Mouse (Mus musculus) limb, embryonic 14.5 days (tissue): ENCODE measurements around the gene Krt26. TPM values are rescaled to one million over a fixed set of nuclear protein-coding genes. Genes with fewer than 3 reads are reported as not detected.

Experiments used
- ATAC-seq: fragments of 200-750 bp; cut with Nextera tagmentation; 2 replicates; pipeline ENCODE4 v1.8.0; 2017; ENCODE audit warnings: low read depth, moderate number of reproducible peaks, moderate TSS enrichment; ENCODE audit not compliant: low FRiP score
- DNase-seq: peaks from one replicate; pipeline ENCODE4 v3.0.0-alpha.2; 2015; ENCODE audit warnings: low spot score
- H3K27ac ChIP-seq: fragments of 300-500 bp; sonication (generic); replicated peaks from 2 replicates; pipeline ENCODE4 v1.5.1; 2014; ENCODE audit warnings: low read depth, mild to moderate bottlenecking, low read length, moderate library complexity, mixed read lengths
- H3K27me3 ChIP-seq: fragments of 300-500 bp; sonication (generic); 2 replicates; pipeline ENCODE4 v1.6.1; 2014; ENCODE audit warnings: low read length, mixed read lengths; ENCODE audit not compliant: control insufficient read depth, insufficient read depth
- H3K36me3 ChIP-seq: fragments of 300-500 bp; sonication (generic); 2 replicates; pipeline ENCODE4 v1.6.1; 2014; ENCODE audit warnings: mild to moderate bottlenecking, low read length, moderate library complexity, mixed read lengths; ENCODE audit not compliant: control insufficient read depth, insufficient read depth
- H3K4me1 ChIP-seq: fragments of 300-500 bp; sonication (generic); 2 replicates; pipeline ENCODE4 v1.6.1; 2014; ENCODE audit warnings: antibody characterized with exemption, low read length, mixed read lengths; ENCODE audit not compliant: control insufficient read depth, insufficient read depth
- H3K4me2 ChIP-seq: fragments of 300-500 bp; sonication (generic); replicated peaks from 2 replicates; pipeline ENCODE4 v1.6.1; 2014; ENCODE audit warnings: low read depth, mild to moderate bottlenecking, low read length, moderate library complexity; ENCODE audit not compliant: severe bottlenecking
- H3K4me3 ChIP-seq: fragments of 300-500 bp; sonication (generic); replicated peaks from 2 replicates; pipeline ENCODE4 v1.5.1; 2014; ENCODE audit warnings: low read length
- H3K9ac ChIP-seq: fragments of 300-500 bp; sonication (generic); 2 replicates; pipeline ENCODE4 v1.6.1; 2014; ENCODE audit warnings: mild to moderate bottlenecking, low read depth, low read length, moderate library complexity; ENCODE audit not compliant: severe bottlenecking
- H3K9me3 ChIP-seq: fragments of 300-500 bp; sonication (generic); 2 replicates; pipeline ENCODE4 v1.6.1; 2016; ENCODE audit warnings: low read length; ENCODE audit not compliant: control insufficient read depth
- POLR2A ChIP-seq: fragments of 200-500 bp; IDR thresholded peaks from 2 replicates; pipeline ENCODE4 v1.8.0; 2012; ENCODE audit warnings: inconsistent platforms, mild to moderate bottlenecking, moderate library complexity, borderline replicate concordance; ENCODE audit not compliant: insufficient read depth, insufficient read length; ENCODE audit errors: extremely low read depth
- WGBS: fragments of 180-500 bp; shearing (Covaris S2); extraction: QIAGEN DNeasy Blood & Tissue Kit; methylation state at CpG from one replicate; pipeline ENCODE4 v1.1.7; 2014; 5-methylcytosine and 5-hydroxymethylcytosine counted together
- polyA plus RNA-seq, 2 experiments: library from polyadenylated mRNA; depleted of rRNA in 1 of 2; stranded (reverse) in 1 of 2; unstranded in 1 of 2; fragments of >200 nt; fragmentation: Nextera tagmentation in 1 of 2; extraction: Ambion mirVana in 1 of 2; gene quantifications; 2 replicates each; pipeline versions ENCODE4 v1.2.1 to v1.2.3; 2012 to 2014

Krt26 gene
- polyA plus RNA-seq, 2 experiments: not detected

- Histone ChIP-seq H3K36me3 (no peaks in the 10 kb centered on the region), H3K9ac (no peak overlapping the region), H3K27me3 (no peaks in the 10 kb centered on the region), H3K4me1 (peaks cover 3% of the 10 kb centered on the region; the same call in 1 of the 2 replicates), H3K4me3 (no peak overlapping the region), H3K4me2 (no peak overlapping the region), H3K9me3 (no peaks in the 10 kb centered on the region), H3K27ac (no peak overlapping the region)
- no peak for ATAC-seq
- no peak for DNase-seq
- 77% methylated on average over 5 of the region's 5 CpGs for WGBS
- no peak for TF ChIP-seq POLR2A
These were observed 53.8 kb downstream of the Krt26 start for GRCm38 (mm10) chr11:99284011-99284410.

GRCm38 (mm10) chr11:99283334-99283733 is 54.4 kb downstream of the Krt26 start:
- 44% methylated on average over 4 of the region's 4 CpGs for WGBS
- ATAC-seq: no peak
- H3K9ac ChIP-seq: no peak overlapping the region

GRCm38 (mm10) chr11:99281116-99281515 is 56.6 kb downstream of the Krt26 start:
- Histone ChIP-seq H3K4me1 (peaks cover 9% of the 10 kb centered on the region), H3K4me3 (no peak overlapping the region), H3K36me3 (no peaks in the 10 kb centered on the region), H3K27ac (no peak overlapping the region), H3K4me2 (no peak overlapping the region), H3K27me3 (no peaks in the 10 kb centered on the region), H3K9ac (no peak overlapping the region), H3K9me3 (no peaks in the 10 kb centered on the region)
- ATAC-seq: no peak
- no peak for TF ChIP-seq POLR2A
- DNase-seq: no peak
- 68% methylated on average over 9 of the region's 9 CpGs for WGBS

More at GRCm38 (mm10) chr11:99283334-99283733, 54.4 kb downstream of the Krt26 start:
- no peak for DNase-seq
- no peak for TF ChIP-seq POLR2A
- no peak overlapping the region for H3K4me2 ChIP-seq
- no peaks in the 10 kb centered on the region for H3K9me3 ChIP-seq
- no peak overlapping the region for H3K4me3 ChIP-seq
- H3K27me3 ChIP-seq: no peaks in the 10 kb centered on the region
- no peaks in the 10 kb centered on the region for H3K36me3 ChIP-seq
- H3K27ac ChIP-seq: no peak overlapping the region
- peaks cover 3% of the 10 kb centered on the region; the same call in 1 of the 2 replicates for H3K4me1 ChIP-seq

GRCm38 (mm10) chr11:99279986-99280385 is 57.8 kb downstream of the Krt26 start:
- H3K4me3 ChIP-seq: no peak overlapping the region
- DNase-seq (no peak), ATAC-seq (no peak)
- H3K4me1 ChIP-seq: peaks cover 8% of the 10 kb centered on the region
- no peaks in the 10 kb centered on the region for H3K36me3 ChIP-seq
- no peak overlapping the region for H3K9ac ChIP-seq
- no peak for TF ChIP-seq POLR2A
- H3K27ac ChIP-seq: no peak overlapping the region
- no peaks in the 10 kb centered on the region for H3K27me3 ChIP-seq
- no peaks in the 10 kb centered on the region for H3K9me3 ChIP-seq
- no peak overlapping the region for H3K4me2 ChIP-seq
- 53% methylated on average over 5 of the region's 5 CpGs for WGBS

Other genes with a start within 250 kb of the Krt26 start
- 1.6 and 1.7 TPM in 2 replicates for gene Tns4, start 248.7 kb downstream of the Krt26 start, polyA plus RNA-seq (2012; rRNA removed)
- 1.5 and 2.5 TPM in 2 replicates for gene Tns4, start 248.7 kb downstream of the Krt26 start, polyA plus RNA-seq (2014; fragmentation: Nextera tagmentation; extraction: Ambion mirVana)
- gene Ccr7, start 182.9 kb downstream of the Krt26 start, polyA plus RNA-seq (2012; rRNA removed): 0.65 and 0.99 TPM in 2 replicates
- gene Ccr7, start 182.9 kb downstream of the Krt26 start, polyA plus RNA-seq (2014; fragmentation: Nextera tagmentation; extraction: Ambion mirVana): 0.84 and 0.94 TPM in 2 replicates
- gene Smarce1, start 106.9 kb downstream of the Krt26 start, polyA plus RNA-seq (2012; rRNA removed): 106 and 180 TPM in 2 replicates
- 154 and 166 TPM in 2 replicates for gene Smarce1, start 106.9 kb downstream of the Krt26 start, polyA plus RNA-seq (2014; fragmentation: Nextera tagmentation; extraction: Ambion mirVana)
- gene Krt222, start 93.9 kb downstream of the Krt26 start, polyA plus RNA-seq (2012; rRNA removed): 0.06 and 0.10 TPM in 2 replicates
- gene Krt222, start 93.9 kb downstream of the Krt26 start, polyA plus RNA-seq (2014; fragmentation: Nextera tagmentation; extraction: Ambion mirVana): 0.06 and 0.36 TPM in 2 replicates
- 0.35 and 0.44 TPM in 2 replicates for gene Krt24, start 52.7 kb downstream of the Krt26 start, polyA plus RNA-seq (2012; rRNA removed)
- 0.35 TPM in 1 of 2 replicates, not detected in the other for gene Krt24, start 52.7 kb downstream of the Krt26 start, polyA plus RNA-seq (2014; fragmentation: Nextera tagmentation; extraction: Ambion mirVana)
- gene Krt25, start 15.0 kb downstream of the Krt26 start, polyA plus RNA-seq (2012; rRNA removed): not detected in 2 replicates
- gene Krt25, start 15.0 kb downstream of the Krt26 start, polyA plus RNA-seq (2014; fragmentation: Nextera tagmentation; extraction: Ambion mirVana): not detected in 2 replicates
- not detected in 2 replicates for gene Krt27, start 13.1 kb upstream of the Krt26 start, polyA plus RNA-seq (2012; rRNA removed)
- gene Krt27, start 13.1 kb upstream of the Krt26 start, polyA plus RNA-seq (2014; fragmentation: Nextera tagmentation; extraction: Ambion mirVana): not detected in 2 replicates
- 0.16 and 0.22 TPM in 2 replicates for gene Krt28, start 36.9 kb upstream of the Krt26 start, polyA plus RNA-seq (2012; rRNA removed)
- gene Krt28, start 36.9 kb upstream of the Krt26 start, polyA plus RNA-seq (2014; fragmentation: Nextera tagmentation; extraction: Ambion mirVana): 0.28 TPM in 1 of 2 replicates, not detected in the other
- gene Krt10, start 51.4 kb upstream of the Krt26 start, polyA plus RNA-seq (2012; rRNA removed): 131 and 242 TPM in 2 replicates
- gene Krt10, start 51.4 kb upstream of the Krt26 start, polyA plus RNA-seq (2014; fragmentation: Nextera tagmentation; extraction: Ambion mirVana): 119 and 176 TPM in 2 replicates
- gene Krt12, start 84.3 kb upstream of the Krt26 start, polyA plus RNA-seq (2012; rRNA removed): 0.03 TPM in 1 of 2 replicates, not detected in the other
- 0.11 TPM in 1 of 2 replicates, not detected in the other for gene Krt12, start 84.3 kb upstream of the Krt26 start, polyA plus RNA-seq (2014; fragmentation: Nextera tagmentation; extraction: Ambion mirVana)
- 0.24 and 0.26 TPM in 2 replicates for gene Krt20, start 100.2 kb upstream of the Krt26 start, polyA plus RNA-seq (2012; rRNA removed)
- 0.26 and 0.37 TPM in 2 replicates for gene Krt20, start 100.2 kb upstream of the Krt26 start, polyA plus RNA-seq (2014; fragmentation: Nextera tagmentation; extraction: Ambion mirVana)
- gene Krt23, start 155.2 kb upstream of the Krt26 start, polyA plus RNA-seq (2012; rRNA removed): 0.51 and 1.2 TPM in 2 replicates
- gene Krt23, start 155.2 kb upstream of the Krt26 start, polyA plus RNA-seq (2014; fragmentation: Nextera tagmentation; extraction: Ambion mirVana): 2.7 and 3.7 TPM in 2 replicates
- gene Krt39, start 183.4 kb upstream of the Krt26 start, polyA plus RNA-seq (2012; rRNA removed): not detected in 2 replicates
- not detected in 2 replicates for gene Krt39, start 183.4 kb upstream of the Krt26 start, polyA plus RNA-seq (2014; fragmentation: Nextera tagmentation; extraction: Ambion mirVana)
- not detected in 2 replicates for gene Krt40, start 205.2 kb upstream of the Krt26 start, polyA plus RNA-seq (2012; rRNA removed)
- not detected in 2 replicates for gene Krt40, start 205.2 kb upstream of the Krt26 start, polyA plus RNA-seq (2014; fragmentation: Nextera tagmentation; extraction: Ambion mirVana)
- 0.09 TPM in 1 of 2 replicates, not detected in the other for gene Krtap3-3, start 212.9 kb upstream of the Krt26 start, polyA plus RNA-seq (2012; rRNA removed)
- not detected in 2 replicates for gene Krtap3-3, start 212.9 kb upstream of the Krt26 start, polyA plus RNA-seq (2014; fragmentation: Nextera tagmentation; extraction: Ambion mirVana)
- not detected in 2 replicates for gene Krtap3-2, start 218.9 kb upstream of the Krt26 start, polyA plus RNA-seq (2012; rRNA removed)
- gene Krtap3-2, start 218.9 kb upstream of the Krt26 start, polyA plus RNA-seq (2014; fragmentation: Nextera tagmentation; extraction: Ambion mirVana): not detected in 2 replicates
- gene Gm11939, start 221.5 kb upstream of the Krt26 start, polyA plus RNA-seq (2012; rRNA removed): not detected in 2 replicates
- not detected in 2 replicates for gene Gm11939, start 221.5 kb upstream of the Krt26 start, polyA plus RNA-seq (2014; fragmentation: Nextera tagmentation; extraction: Ambion mirVana)
- not detected in 2 replicates for gene Krtap3-1, start 228.7 kb upstream of the Krt26 start, polyA plus RNA-seq (2012; rRNA removed)
- gene Krtap3-1, start 228.7 kb upstream of the Krt26 start, polyA plus RNA-seq (2014; fragmentation: Nextera tagmentation; extraction: Ambion mirVana): not detected in 2 replicates
- gene Krtap1-5, start 243.1 kb upstream of the Krt26 start, polyA plus RNA-seq (2012; rRNA removed): not detected in 2 replicates
- gene Krtap1-5, start 243.1 kb upstream of the Krt26 start, polyA plus RNA-seq (2014; fragmentation: Nextera tagmentation; extraction: Ambion mirVana): not detected in 2 replicates
- not detected in 2 replicates for gene Krtap1-4, start 245.7 kb upstream of the Krt26 start, polyA plus RNA-seq (2012; rRNA removed)
- gene Krtap1-4, start 245.7 kb upstream of the Krt26 start, polyA plus RNA-seq (2014; fragmentation: Nextera tagmentation; extraction: Ambion mirVana): not detected in 2 replicates